Mouse (Mus musculus) cortical plate, adult 2 months (tissue): ENCODE measurements around the gene Srsf5.

Experiments used
- CTCF ChIP-seq: fragments of 200-500 bp; IDR thresholded peaks from 2 replicates; pipeline ENCODE4 v1.5.1; 2011; ENCODE audit warnings: mild to moderate bottlenecking, control low read depth, low read length; ENCODE audit not compliant: insufficient read depth; ENCODE audit errors: extremely low read depth
- POLR2A ChIP-seq: fragments of 200-500 bp; IDR thresholded peaks from 2 replicates; pipeline ENCODE4 v1.6.1; 2011; ENCODE audit warnings: mild to moderate bottlenecking, low read length, control low read depth; ENCODE audit not compliant: insufficient read depth; ENCODE audit errors: extremely low read depth

DNA sequence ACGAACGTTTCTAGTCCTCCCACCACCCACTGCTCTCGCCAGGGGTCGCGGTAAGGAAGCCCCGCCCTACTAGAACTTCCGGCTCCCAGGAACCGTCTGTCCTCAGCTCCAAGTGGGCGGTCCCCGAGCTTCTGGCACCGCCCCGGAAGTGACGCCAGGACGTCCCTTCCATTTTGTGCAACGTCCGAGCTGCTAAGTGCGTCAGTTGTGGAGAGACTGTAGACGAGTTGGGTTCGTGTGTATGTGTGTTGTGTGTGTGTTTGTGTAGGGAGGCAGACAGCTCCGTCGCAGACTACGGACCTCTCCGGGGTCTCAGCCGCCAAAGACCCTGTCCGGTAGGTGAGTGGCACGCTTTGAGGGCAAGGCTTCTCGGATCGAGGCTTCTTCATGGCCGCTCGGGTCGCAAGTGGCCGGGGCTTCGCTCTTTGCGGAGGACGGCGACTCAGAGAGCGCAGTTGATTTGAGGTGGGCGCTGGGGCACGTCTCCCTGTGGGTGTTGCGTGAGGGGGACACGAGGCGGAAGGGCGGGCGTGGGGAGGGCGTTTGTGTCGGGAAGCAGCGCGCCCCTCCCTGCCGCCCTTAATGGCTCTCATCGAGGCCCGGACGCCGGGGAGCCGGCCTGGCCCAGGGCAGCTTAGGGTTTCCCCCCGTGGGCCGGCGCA, at the start of gene Srsf5:
- no peak for TF ChIP-seq CTCF
- peak; percentile 100 for TF ChIP-seq POLR2A
